Mouse (Mus musculus) cerebellum, postnatal 25 days (tissue): ENCODE results near the gene Hist1h2ad.
A peak's percentile ranks its signal among the peaks of the same experiment; 100 is the strongest.
"Not testable (repeated sequence)": the region's sequence is repeated elsewhere in the genome, so short reads cannot be mapped to it uniquely, and the experiment has no call there.

Experiments used
- DNase-seq, 2 experiments: peaks; one replicate each; pipeline ENCODE4 v3.0.0; 2021; ENCODE audit warnings: mixed read lengths in 2 of 2

Hist1h2ad gene

DNA sequence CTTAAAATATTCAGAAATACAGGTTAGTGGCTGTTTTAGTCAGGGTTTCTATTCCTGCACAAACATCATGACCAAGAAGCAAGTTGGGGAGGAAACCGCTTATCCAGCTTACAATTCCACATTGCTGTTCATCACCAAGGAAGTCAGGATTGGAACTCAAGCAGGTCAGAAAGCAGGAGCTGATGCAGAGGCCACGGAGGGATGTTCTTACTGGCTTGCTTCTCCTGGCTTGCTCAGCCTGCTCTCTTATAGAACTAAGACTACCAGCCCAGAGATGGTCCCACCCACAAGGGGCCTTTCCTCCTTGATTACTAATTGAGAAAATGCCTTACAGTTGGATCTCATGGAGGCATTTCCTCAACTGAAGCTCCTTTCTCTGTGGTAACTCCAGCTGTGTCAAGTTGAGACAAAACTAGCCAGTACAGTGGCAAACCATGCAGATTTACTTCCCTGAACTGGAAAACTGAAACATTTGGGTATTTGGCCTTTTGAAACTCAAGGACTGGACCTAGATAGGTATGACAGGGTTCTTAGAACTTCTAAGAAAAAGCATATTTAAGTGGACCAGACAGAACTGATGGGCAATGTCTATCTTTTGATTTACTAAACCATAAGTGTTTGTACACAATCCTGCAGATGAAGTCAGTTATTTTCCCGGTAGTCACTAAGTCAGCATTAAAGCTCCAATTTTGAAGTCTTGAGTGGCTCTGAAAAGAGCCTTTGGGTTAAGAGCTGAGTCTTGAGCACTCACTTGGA lies 31.8 kb upstream of the Hist1h2ad start:
- DNase-seq = not testable (repeated sequence)

DNA sequence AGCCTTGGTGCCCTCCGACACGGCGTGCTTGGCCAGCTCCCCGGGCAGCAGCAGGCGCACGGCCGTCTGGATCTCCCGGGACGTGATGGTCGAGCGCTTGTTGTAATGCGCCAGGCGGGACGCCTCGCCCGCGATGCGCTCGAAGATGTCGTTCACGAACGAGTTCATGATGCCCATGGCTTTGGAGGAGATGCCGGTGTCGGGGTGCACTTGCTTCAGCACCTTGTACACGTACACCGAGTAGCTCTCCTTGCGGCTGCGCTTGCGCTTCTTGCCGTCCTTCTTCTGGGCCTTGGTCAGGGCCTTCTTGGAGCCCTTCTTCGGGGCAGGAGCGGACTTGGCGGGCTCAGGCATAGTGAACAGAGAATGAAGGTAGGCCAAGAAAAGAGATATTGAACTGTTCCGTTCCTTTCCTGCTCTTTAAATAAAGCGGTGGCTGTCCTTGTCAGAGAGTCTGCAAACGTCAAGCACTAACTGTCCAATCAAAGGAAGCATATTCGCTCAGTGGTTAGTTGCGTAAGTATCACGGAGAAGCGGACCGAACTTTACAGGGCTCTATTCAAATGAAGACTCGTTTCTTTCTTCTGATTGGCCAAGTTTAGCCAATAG lies 31.1 kb upstream of the Hist1h2ad start, which contains the start of gene Hist1h2bh:
Gene Hist1h2bh (minus strand): TSS at position 394 of the 609 bp plus-strand sequence.
- peak; percentile 42 to 54 for DNase-seq

DNA sequence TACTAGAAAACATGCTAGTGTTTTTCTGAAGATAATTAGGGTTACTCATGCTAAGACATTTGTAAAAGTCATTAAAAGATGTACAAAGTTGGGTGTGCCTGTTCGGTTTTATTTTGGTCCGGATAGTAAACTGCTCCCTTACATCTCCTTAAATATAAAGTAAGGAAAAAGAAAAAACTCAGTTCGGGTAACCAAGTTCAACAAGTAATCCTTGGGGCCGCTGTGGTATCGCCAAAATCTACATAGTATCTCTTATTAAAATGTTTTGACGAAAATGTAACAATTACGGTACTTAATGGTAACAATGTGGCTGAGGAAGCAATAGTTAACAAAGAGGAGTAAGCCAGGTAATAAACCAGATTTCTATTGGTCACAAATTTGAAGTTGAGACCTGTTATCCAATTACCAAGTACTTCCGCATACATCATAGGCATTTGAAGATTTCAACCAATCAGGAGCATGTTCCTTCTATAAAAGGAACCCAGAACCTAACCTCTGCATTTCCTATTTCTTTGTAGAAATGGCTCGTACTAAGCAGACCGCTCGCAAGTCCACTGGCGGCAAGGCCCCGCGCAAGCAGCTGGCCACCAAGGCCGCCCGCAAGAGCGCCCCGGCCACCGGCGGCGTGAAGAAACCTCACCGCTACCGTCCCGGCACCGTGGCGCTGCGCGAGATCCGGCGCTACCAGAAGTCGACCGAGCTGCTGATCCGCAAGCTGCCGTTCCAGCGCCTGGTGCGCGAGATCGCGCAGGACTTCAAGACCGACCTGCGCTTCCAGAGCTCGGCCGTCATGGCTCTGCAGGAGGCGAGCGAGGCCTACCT lies 30.0 kb upstream of the Hist1h2ad start, which contains the start of gene Hist1h3f:
Gene Hist1h3f (plus strand): TSS at position 88 of the 822 bp plus-strand sequence.
- peak; percentile 69 to 78 for DNase-seq

DNA sequence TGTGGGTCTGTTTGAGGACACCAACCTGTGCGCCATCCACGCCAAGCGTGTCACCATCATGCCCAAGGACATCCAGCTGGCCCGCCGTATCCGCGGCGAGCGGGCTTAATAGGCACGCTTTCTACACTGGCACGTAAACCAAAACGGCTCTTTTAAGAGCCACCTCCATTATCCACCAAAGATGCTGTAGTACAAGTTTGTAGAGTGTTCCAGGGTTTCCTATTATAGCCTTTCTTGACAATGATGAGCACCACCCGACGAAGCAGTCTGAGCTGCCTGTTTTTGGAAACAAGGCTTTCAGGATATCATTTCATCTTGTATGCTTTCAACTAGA lies 29.4 kb upstream of the Hist1h2ad start:
- peak; percentile 26 to 35 for DNase-seq

DNA sequence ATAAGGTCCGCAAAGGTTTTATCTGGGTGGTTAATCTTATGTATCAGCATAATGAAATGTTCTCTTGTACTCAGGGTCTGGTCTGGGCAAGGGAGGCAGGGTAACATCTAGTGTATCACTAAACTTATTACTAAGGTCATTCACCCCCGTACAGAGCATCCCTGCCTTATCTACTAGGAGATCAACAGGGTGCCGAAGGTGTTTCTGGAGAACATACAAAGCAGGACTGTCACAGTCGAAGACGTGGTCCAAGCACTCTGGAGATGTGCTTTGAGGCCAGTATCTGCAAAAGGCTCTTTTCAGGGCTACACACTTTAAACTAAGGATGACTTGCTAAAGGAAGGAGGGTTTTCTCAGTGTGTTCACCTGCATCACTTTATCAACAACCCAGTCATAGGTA lies 27.5 kb upstream of the Hist1h2ad start:
- DNase-seq = no peak

DNA sequence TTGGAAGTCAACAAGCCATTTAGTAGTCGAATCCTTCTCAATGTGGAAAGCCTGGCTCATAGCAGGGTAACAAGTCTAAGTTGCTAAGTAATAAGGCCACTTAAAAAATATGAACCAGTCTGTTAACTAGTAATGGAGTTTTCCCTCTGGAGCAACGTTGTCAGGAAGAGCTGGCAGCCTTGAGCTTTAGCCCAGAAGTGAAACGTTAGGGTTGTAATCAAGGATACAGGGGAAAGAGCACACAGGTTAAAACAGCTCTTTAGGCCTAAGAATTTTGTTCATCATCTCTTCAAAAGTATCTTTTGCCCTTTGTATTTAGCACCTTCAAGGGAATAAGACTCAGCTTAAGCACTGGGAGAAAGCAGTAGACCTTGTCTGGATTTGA lies 23.4 kb upstream of the Hist1h2ad start:
- no peak for DNase-seq

DNA sequence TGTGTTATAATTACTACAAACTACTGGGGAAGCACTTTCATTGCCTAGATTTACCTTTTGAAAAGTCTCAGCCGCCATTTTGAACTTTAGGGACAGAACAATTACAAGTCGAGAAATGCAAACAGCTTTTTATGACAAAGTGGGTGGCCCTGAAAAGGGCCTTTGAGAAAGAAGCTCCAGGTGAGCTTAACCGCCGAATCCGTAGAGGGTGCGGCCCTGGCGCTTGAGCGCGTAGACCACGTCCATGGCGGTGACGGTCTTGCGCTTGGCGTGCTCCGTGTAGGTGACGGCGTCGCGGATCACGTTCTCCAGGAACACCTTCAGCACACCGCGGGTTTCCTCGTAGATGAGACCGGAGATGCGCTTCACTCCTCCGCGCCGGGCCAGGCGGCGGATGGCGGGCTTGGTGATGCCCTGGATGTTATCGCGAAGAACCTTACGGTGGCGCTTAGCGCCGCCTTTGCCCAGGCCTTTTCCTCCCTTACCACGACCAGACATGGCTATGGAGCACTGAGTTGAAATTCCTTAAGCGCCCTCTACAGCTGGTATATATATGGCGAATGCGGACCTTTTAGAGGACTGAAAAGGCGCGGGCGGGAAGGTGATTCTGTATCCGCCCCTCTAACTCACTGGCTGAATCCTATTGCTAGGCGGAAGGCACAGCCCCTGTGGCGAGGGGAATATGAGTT lies 22.9 kb upstream of the Hist1h2ad start, which contains the start of gene Hist1h4f:
Gene Hist1h4f (minus strand): TSS at position 503 of the 689 bp plus-strand sequence.
- DNase-seq = peak; percentile 87 to 89

DNA sequence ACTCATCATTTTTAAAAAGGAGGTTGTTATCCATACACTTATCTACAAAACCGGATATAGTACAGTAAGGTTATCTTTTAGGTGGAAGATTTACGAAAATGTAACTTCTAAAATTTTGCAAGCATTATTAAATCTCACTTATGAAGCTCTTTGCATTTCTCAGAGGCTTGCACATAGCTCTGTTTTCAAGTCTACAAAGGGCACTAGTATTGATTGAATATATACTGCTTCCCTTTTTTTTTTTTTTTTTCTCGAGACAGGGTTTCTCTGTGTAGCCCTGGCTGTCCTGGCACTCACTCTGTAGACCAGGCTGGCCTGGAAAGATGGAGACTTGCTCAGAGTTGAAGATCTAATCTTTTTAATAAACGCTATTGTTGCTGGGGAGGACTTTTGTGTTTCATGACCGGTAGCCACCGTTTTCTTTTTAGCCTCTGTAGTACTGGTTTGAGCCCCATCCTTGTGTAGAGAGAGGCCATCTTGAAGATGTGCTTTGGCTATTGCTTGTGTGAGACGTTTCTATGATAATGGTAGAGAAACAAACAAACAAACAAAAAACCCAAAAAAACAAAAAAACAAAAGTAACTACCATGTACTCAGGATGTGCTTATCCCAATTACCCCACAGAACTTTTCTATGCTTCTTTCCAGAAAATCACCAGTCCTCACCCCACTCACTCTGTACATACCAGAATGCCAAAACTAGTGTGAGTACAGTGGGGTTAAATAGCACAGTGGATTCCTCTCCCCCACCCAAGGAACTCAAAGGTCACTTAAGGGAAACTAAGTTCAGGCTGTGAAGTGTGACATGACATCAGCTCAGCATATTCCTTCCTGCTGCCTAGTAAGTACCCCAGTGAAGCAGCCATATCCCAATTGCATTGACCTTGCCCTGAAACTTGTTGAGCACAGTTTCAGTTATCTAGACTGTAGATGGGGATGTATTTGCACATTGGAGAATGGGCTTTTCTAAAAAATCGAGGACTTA lies 22.0 kb upstream of the Hist1h2ad start:
- DNase-seq = no peak

DNA sequence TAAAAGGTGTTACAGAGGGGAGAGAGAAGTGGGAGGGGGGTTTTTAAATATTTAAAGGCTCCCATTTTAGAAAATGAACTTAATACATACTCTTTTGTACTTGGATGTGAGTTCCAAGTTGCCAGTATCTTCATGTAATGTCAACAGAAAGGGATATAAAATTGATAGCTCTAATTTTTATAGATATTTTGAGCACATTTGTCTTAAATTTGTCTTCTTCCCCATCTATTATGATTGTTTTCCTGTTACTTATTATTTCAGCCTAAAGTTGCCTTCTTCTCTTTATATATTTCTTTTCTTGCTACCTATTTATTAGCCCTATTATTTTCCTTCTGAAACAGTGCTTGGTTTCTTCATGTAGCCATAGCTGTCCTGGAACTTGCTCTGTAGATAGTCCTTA lies 21.2 kb upstream of the Hist1h2ad start, which contains the start of gene Hist1h1d:
Gene Hist1h1d (plus strand): TSS at position 301 of the 400 bp plus-strand sequence.
- no peak for DNase-seq

DNA sequence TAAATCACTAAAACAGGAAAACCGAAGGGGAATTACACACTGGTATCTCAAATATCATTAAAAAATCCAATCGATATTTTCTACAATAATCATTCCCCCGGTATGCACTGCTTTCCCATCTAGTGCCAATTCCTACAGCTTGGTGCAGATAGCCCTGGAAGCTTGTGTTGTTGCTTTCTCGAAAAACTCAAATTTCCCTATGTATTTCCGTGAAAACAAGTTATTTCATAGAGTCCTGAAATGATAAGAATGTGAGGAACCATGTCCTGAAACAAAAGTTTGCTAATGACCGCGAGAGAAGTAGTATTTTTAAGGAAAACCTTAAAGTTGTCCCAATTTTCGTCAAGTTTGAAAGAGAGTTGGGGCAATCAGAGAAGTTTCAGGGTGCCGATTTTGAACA lies 19.8 kb upstream of the Hist1h2ad start:
- DNase-seq = no peak

DNA sequence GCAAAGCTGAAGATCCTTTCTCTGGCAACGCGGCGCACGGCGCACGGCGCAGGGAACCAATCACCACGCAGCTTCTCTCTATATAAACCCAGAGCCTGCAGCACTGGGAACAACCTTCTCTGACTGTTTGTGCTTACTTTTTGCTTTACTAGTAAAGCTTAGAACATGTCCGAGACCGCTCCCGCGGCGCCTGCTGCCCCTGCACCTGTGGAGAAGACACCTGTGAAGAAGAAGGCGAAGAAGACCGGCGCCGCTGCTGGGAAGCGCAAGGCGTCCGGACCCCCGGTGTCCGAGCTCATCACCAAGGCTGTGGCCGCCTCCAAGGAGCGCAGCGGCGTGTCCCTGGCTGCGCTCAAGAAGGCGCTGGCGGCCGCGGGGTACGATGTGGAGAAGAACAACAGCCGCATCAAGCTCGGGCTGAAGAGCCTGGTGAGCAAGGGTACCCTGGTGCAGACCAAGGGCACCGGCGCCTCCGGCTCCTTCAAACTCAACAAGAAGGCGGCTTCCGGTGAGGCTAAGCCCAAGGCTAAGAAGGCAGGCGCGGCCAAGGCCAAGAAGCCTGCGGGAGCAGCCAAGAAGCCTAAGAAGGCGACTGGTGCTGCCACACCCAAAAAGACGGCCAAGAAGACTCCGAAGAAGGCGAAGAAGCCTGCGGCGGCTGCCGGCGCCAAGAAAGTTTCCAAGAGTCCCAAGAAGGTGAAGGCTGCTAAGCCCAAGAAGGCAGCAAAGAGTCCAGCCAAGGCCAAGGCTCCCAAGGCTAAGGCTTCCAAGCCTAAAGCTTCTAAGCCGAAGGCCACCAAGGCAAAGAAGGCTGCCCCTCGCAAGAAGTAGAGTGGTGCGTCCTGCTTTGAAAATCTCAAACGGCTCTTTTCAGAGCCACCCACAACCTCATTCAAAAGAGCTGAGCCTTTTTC lies 19.0 kb upstream of the Hist1h2ad start:
- DNase-seq = peak; percentile 77 to 83

DNA sequence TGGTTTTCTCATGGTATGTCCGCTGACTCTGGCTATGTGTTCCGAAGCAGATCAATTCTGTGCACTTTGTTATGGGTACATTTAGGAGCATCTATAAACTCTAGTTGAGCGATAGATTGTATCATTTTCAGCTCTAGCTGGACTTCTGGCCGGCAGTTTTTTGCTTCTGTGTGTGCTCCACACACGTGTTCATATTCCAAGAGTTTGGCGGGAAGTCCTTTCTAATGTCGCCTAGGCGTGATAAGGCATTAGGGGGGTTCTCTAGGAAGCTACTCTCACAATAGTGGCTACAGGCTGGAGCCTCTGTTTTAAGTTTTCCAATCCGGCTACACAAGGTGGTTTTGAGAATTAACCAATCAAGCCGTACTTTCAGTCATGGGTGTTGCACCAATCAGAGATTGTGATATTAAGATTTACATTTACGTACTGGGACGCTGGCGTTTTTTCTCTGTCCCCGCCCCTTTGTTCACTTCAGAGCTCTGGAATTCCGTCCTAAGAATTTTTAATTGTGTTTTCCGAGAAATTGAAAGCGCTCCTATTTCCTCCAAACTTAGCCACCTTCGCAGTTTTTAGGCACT lies 18.3 kb upstream of the Hist1h2ad start:
- DNase-seq = peak; percentile 64 to 77

DNA sequence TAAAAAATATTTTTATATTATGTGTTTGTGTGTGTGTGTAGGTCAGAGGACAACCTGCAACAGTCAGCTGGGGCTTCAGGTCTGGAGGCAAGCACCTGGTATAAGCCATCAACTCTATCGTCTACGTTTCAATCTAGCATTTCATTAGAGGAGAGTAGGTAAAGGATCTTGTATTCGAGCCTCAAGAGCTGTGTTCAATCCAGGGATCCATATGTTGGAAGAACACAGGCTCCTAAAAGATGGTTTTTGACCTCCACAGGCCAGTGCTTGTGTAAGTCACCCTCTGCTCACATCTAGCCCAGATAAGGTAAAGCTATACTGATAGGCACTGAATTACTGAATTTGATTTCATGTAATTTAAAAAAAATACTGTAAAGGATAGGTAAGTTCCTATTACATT lies 17.3 kb upstream of the Hist1h2ad start:
- no peak for DNase-seq

DNA sequence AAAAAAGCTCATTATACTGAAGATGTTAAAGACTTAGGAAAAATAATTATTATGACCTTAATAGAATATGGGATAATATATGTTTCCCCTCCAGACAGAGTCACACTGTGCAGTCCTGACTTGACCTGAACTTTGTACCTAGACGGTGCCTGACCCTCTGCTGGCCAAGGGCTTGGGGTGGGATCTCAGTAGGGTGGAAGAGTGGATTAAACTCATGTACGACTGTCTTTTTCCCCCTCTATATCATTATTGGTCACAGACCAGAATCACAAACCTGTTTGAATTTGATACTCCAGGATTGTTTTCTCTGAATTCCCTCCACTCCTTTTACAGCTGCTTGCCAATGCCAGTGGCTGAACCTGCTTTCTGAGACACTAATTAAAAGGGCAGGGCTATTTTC lies 13.5 kb upstream of the Hist1h2ad start:
- not testable (repeated sequence) for DNase-seq

DNA sequence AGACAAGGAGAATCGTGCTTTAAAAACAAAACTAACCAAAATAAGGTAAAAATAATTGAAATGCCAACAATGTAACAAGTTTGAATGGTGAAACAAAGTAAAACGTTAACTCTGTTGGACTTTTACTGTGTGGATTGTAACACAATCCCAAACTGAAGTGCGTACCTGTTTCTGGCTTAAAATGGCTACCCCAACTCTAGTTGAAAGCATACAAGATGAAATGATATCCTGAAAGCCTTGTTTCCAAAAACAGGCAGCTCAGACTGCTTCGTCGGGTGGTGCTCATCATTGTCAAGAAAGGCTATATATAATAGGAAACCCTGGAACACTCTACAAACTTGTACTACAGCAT lies 12.7 kb upstream of the Hist1h2ad start:
- not testable (repeated sequence) for DNase-seq

DNA sequence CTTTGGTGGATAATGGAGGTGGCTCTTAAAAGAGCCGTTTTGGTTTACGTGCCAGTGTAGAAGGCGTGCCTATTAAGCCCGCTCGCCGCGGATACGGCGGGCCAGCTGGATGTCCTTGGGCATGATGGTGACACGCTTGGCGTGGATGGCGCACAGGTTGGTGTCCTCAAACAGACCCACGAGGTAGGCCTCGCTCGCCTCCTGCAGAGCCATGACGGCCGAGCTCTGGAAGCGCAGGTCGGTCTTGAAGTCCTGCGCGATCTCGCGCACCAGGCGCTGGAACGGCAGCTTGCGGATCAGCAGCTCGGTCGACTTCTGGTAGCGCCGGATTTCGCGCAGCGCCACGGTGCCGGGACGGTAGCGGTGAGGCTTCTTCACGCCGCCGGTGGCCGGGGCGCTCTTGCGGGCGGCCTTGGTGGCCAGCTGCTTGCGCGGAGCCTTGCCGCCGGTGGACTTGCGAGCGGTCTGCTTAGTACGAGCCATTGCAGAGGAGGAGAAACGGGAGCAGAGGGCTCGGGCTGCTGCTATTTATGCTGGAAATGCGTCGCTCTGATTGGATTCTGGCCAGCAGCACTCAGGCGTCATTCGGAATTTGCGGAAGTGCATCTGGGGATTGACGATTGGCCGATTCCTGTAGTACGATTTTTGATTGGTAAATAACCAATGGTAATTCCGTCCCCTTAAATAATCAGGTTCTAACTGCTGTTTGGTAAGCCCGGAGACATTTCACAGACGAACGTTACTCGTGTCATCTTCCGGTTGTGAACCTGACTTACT lies 12.1 kb upstream of the Hist1h2ad start, which contains the start of gene Hist1h3e:
Gene Hist1h3e (minus strand): TSS at position 487 of the 777 bp plus-strand sequence.
- peak; percentile 92 for DNase-seq

DNA sequence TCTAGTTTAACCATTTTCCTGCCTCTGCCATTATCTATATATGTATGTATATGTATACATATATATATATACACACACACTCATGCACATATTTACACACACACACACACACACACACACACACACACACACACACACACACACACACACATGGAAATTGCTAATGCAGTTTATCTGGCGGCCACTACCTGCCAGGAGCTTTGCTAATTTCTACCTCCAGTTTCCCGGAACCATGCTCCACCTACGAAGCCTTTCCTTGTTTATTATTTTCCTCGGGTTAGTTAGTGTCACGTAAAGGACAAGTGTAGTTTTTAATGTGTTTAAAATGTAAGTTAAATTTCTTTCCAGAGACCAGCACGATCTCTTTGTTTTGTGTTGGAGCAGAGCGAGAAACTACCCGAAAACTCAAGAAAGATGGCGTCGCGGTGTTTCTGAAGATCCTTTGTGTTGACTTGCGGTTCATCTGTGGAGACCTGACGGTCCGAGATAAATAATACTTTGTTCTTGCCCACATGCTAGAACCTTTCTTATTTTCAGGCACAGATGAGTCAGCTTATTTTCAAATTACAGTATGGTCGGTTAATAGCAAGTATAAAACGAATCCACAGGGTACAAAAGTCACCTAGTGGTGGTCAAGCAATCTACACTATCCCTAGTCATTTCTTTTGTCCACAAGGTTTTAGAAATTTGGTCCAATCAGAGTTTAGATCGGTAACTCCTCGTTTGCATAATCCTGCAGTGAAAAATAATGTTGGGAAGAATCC lies 11.3 kb upstream of the Hist1h2ad start:
- DNase-seq = peak in 1 of 2 experiments; percentile 39

DNA sequence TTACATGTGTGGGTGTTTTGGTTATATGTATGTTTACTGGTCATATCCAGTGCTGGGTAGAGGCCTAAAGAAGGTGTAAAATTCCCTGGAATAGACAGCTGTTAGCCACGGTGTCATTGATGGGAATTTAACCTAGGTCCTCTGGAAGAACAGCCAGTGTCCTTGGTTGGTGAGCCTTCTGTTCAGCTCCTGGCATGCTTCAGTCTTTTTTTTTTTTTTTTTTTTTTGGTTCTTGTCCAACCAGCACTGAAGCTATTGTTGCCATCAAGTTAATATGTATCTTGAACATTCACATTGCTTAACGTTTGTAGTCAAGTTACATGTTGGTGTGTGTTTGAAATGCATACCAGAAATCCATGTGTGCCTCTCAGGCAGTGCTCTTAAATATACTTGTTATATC lies 9.7 kb upstream of the Hist1h2ad start:
- DNase-seq = no peak
